Mouse (Mus musculus): Measurements from ENCODE around the gene Rps6kl1. TPM values are rescaled to one million over a fixed set of nuclear protein-coding genes. Genes with fewer than 3 reads are reported as not detected.

Gene Rps6kl1
- polyA plus RNA-seq, 1 experiment, result 0.39 TPM

DNA sequence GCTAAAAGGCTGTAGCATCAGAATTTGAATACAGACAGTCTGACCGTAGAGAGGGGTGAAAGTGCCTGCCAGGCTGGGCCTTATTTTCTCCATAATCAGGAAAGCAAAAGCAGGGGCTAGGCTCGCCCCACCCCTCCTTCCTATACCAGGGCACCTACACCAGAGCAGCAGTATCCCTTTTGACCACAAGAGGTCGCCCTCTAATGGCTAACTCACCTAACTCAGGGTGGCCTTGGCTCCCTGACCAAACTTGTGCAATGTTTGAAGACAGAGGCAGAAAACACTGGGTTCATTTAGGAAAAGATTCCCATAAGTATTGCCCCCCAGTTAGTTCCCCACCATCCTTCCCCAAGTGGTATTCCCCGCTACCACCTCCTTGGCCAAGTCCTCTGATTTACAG is 8.3 kb downstream of the Rps6kl1 start:
- Histone ChIP-seq H3K79me3 (ENCODE audit: low read depth) (no peaks in the 10 kb centered on the region), H3ac (ENCODE audit: control insufficient read depth, insufficient read length, low read depth) (no peak overlapping the region), H3K27me3 (ENCODE audit: control insufficient read depth, insufficient read depth, insufficient read length) (no peaks in the 10 kb centered on the region), H3K4me3 (ENCODE audit: insufficient read depth, poor library complexity, severe bottlenecking) (no peak overlapping the region), H3K36me3 (ENCODE audit: control insufficient read depth, insufficient read depth) (no peaks in the 10 kb centered on the region), H3K79me2 (ENCODE audit: control insufficient read depth, insufficient read depth) (no peaks in the 10 kb centered on the region)
- TF ChIP-seq CTCF (IDR thresholded peaks at IDR 0.05; ENCODE audit: control insufficient read depth, insufficient read depth, insufficient read length) (peak; percentile 89), FOSL1 (IDR thresholded peaks at IDR 0.05; ENCODE audit: insufficient read depth, low read length, poor library complexity, severe bottlenecking) (no peak), CEBPB (IDR thresholded peaks at IDR 0.05; ENCODE audit: low read depth) (peak; percentile 66), MYOD1 (IDR thresholded peaks at IDR 0.05; ENCODE audit: control insufficient read depth, insufficient read length, low read depth) (no peak)

DNA sequence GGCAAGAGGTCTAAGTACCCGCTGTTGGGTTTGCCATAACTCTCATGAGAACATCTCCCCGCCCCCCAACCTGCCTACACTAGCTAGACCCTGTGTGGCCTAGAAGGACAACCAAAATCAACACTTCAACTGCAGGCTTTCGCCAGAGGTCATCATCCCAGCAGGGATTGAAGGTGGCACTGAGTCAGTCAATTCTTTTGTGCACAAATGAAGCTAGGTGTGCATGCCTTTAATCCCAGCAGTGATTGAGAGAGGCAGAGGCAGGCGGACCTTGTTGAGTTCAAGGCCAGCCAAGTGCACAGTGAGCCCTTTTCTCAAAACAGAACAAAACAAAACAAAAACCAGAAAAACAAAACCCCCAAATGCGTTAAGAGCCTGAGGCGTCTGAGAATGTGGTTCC is 10.0 kb downstream of the Rps6kl1 start:
- H3K4me3 ChIP-seq (ENCODE audit: insufficient read depth, poor library complexity, severe bottlenecking), result no peak overlapping the region

DNA sequence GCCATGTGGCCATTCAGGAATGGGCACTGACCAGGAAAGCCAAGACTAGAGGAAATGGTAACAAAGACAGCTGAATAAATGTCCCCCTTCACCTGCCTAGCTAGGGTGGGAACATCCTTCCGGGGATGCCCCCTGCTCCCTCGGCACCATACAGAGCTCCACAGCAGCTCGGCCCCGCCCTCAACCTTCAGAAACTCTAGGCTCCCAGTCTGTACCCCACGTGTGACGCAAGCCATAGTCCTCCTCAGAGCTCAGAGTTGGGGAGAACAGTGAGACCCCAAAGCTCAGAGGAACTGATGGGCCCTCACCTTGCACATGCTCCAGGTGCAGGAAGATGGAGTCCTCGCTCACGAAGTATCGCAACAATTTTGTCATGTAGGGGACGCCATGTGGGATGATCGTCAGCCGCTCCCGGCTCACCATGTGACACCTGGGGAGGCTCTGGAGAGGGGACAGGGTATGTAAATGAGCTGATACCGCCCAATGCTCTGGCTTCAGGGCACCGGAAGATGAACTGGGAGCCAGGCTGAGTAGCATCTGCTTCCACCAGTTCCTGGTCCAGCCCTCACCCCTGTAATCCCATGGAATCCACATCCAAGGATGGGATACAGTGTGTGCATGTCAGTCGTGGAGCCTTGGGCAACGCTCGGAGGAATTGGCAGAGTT is 10.9 kb downstream of the Rps6kl1 start:
- no peaks in the 10 kb centered on the region for H3K79me2 ChIP-seq (ENCODE audit: control insufficient read depth, insufficient read depth)
- no peaks in the 10 kb centered on the region for H3K79me3 ChIP-seq (ENCODE audit: low read depth)
- H3K4me3 ChIP-seq (ENCODE audit: insufficient read depth, poor library complexity, severe bottlenecking), result no peak overlapping the region
- peaks cover 7% of the 10 kb centered on the region for H3K36me3 ChIP-seq (ENCODE audit: control insufficient read depth, insufficient read depth)
- TF ChIP-seq CTCF (IDR thresholded peaks at IDR 0.05; ENCODE audit: control insufficient read depth, insufficient read depth, insufficient read length) (no peak), MYOG (IDR thresholded peaks at IDR 0.05; ENCODE audit: control insufficient read depth, extremely low read depth, insufficient read length) (no peak), USF1 (IDR thresholded peaks at IDR 0.05; ENCODE audit: low read depth) (no peak), CEBPB (IDR thresholded peaks at IDR 0.05; ENCODE audit: low read depth) (no peak), MAX (IDR thresholded peaks at IDR 0.05) (no peak)
- no peaks in the 10 kb centered on the region for H3K27me3 ChIP-seq (ENCODE audit: control insufficient read depth, insufficient read depth, insufficient read length)
- H3ac ChIP-seq (ENCODE audit: control insufficient read depth, insufficient read length, low read depth), result no peak overlapping the region

More for the DNA sequence above, 10.0 kb downstream of the Rps6kl1 start:
- no peaks in the 10 kb centered on the region for H3K79me3 ChIP-seq (ENCODE audit: low read depth)
- no peak overlapping the region for H3ac ChIP-seq (ENCODE audit: control insufficient read depth, insufficient read length, low read depth)
- H3K36me3 ChIP-seq (ENCODE audit: control insufficient read depth, insufficient read depth), result no peaks in the 10 kb centered on the region
- H3K27me3 ChIP-seq (ENCODE audit: control insufficient read depth, insufficient read depth, insufficient read length), result no peaks in the 10 kb centered on the region
- TF ChIP-seq USF1 (IDR thresholded peaks at IDR 0.05; ENCODE audit: low read depth) (no peak), FOSL1 (IDR thresholded peaks at IDR 0.05; ENCODE audit: insufficient read depth, low read length, poor library complexity, severe bottlenecking) (no peak), MAX (IDR thresholded peaks at IDR 0.05) (no peak), MYOG (IDR thresholded peaks at IDR 0.05; ENCODE audit: control insufficient read depth, extremely low read depth, insufficient read length) (no peak), MYOD1 (IDR thresholded peaks at IDR 0.05; ENCODE audit: control insufficient read depth, insufficient read length, low read depth) (no peak), CEBPB (IDR thresholded peaks at IDR 0.05; ENCODE audit: low read depth) (no peak), CTCF (IDR thresholded peaks at IDR 0.05; ENCODE audit: control insufficient read depth, insufficient read depth, insufficient read length) (no peak)
- H3K79me2 ChIP-seq (ENCODE audit: control insufficient read depth, insufficient read depth), result no peaks in the 10 kb centered on the region

GRCm38 (mm10) chr12:85136627-85137026 is 14.4 kb downstream of the Rps6kl1 start:
- Histone ChIP-seq H3K4me3 (ENCODE audit: insufficient read depth, poor library complexity, severe bottlenecking) (no peak overlapping the region), H3K36me3 (ENCODE audit: control insufficient read depth, insufficient read depth) (peaks cover 40% of the 10 kb centered on the region), H3K79me3 (ENCODE audit: low read depth) (no peaks in the 10 kb centered on the region), H3ac (ENCODE audit: control insufficient read depth, insufficient read length, low read depth) (no peak overlapping the region), H3K79me2 (ENCODE audit: control insufficient read depth, insufficient read depth) (no peaks in the 10 kb centered on the region), H3K27me3 (ENCODE audit: control insufficient read depth, insufficient read depth, insufficient read length) (no peaks in the 10 kb centered on the region)
- TF ChIP-seq MYOD1 (IDR thresholded peaks at IDR 0.05; ENCODE audit: control insufficient read depth, insufficient read length, low read depth) (no peak), MYOG (IDR thresholded peaks at IDR 0.05; ENCODE audit: control insufficient read depth, extremely low read depth, insufficient read length) (no peak), CEBPB (IDR thresholded peaks at IDR 0.05; ENCODE audit: low read depth) (no peak)

DNA sequence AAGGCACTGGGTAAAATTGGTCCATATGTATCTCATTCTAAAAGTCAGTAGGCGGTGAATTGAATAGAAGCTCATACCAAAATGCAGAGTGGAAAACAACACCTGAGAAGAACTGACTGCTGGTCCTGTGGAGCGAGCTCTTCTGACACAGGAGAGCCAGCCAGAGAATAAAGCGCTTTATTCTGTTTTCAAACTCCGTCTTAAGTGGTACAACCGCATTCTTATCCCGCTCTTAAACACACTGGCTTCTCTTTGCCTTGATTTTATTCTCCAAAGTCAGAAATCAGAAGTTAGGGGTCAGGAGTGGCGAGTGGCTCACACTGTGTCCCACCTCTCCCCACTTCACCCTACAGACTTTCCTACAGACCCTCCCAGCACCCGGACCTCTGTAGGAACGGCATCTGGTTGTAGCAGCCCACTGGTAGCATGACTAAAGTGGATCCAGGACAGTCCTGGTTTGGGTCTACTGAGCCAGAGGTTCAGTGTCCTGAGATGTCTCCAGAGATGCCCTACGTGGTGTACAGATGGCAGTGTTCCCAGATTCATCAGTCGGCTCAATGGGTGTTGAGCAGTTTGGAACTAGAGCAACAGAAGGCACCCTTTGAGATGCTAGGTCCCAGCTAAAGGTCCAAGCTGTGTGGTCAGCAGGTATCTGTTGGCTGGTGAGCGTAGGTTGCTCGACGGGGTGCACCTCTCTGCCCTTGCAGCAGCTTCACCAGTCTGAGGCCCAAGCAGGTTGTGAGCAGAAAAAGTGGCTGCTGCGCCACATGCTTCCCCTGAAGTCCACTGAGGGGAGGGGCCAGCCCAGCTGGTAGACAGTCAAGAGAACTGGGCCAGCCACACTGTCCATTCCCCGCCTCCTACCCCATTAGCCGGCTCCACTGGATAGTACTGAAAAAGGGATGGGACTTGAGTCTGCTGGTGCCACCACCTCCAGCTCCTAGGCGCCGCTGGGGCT is 15.3 kb downstream of the Rps6kl1 start:
- H3ac ChIP-seq (ENCODE audit: control insufficient read depth, insufficient read length, low read depth), result no peak overlapping the region
- TF ChIP-seq FOSL1 (IDR thresholded peaks at IDR 0.05; ENCODE audit: insufficient read depth, low read length, poor library complexity, severe bottlenecking) (no peak), MAX (IDR thresholded peaks at IDR 0.05) (no peak), CTCF (IDR thresholded peaks at IDR 0.05; ENCODE audit: control insufficient read depth, insufficient read depth, insufficient read length) (no peak), CEBPB (IDR thresholded peaks at IDR 0.05; ENCODE audit: low read depth) (no peak), MYOG (IDR thresholded peaks at IDR 0.05; ENCODE audit: control insufficient read depth, extremely low read depth, insufficient read length) (no peak), MYOD1 (IDR thresholded peaks at IDR 0.05; ENCODE audit: control insufficient read depth, insufficient read length, low read depth) (no peak), USF1 (IDR thresholded peaks at IDR 0.05; ENCODE audit: low read depth) (no peak)
- no peak overlapping the region for H3K4me3 ChIP-seq (ENCODE audit: insufficient read depth, poor library complexity, severe bottlenecking)
- no peaks in the 10 kb centered on the region for H3K27me3 ChIP-seq (ENCODE audit: control insufficient read depth, insufficient read depth, insufficient read length)
- no peaks in the 10 kb centered on the region for H3K79me2 ChIP-seq (ENCODE audit: control insufficient read depth, insufficient read depth)
- peaks cover 49% of the 10 kb centered on the region for H3K36me3 ChIP-seq (ENCODE audit: control insufficient read depth, insufficient read depth)
- H3K79me3 ChIP-seq (ENCODE audit: low read depth), result no peaks in the 10 kb centered on the region

Data from C2C12 (cell line).